Mouse (Mus musculus) cerebellum, adult 9-11 months (tissue): ENCODE measurements at regions not wholly inside any gene's neighbourhood (a gene's known extent, or its start where the extent isn't known, plus 50 kb on each side); places are given as distances from the start of the nearest gene placed in this dataset.
A peak's percentile ranks its signal among the peaks of the same experiment; 100 is the strongest.

Experiments used
- DNase-seq: peaks from one replicate; pipeline ENCODE4 v3.0.0; 2022

DNA sequence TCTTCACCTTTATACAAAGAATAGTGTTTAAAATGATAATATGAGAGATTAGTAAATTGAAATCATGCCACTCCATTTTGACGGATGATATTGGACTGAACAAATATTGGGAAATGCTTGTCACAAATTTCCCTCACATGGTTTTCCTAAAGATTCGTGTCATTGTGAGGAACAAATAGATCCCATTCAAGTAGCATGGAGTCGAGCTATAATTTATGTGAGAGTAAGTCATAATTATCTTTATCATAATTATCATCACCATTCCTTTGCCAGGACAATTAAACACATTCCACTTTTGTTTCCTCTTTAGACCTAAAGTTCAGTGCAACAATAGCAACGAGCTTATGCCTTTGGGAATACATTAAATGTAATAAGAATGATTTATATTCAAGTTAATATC is 370.5 kb downstream of the Cdh11 start:
- no peak for DNase-seq

DNA sequence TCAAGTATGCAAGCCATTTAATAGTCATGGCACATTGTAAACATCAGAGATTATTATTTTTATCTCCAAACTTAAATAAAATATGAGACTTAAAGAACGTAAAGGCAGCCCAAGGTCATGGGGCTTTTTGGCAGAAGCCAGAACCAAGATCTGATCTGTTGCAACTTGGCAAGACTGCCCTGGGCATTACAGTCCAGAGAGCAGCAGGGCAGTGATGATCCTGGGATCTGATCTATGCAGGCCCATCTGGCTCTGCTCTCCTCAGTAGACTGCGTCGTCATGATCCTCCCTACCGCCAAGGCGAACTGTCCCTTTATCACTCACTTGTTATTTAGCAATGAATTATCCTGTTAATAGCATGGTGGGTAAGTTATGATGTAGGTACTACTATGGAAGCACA is 372.0 kb downstream of the Cdh11 start:
- DNase-seq: peak; percentile 8

GRCm38 (mm10) chr8:102387591-102387990 is 397.9 kb downstream of the Cdh11 start:
- no peak for DNase-seq

DNA sequence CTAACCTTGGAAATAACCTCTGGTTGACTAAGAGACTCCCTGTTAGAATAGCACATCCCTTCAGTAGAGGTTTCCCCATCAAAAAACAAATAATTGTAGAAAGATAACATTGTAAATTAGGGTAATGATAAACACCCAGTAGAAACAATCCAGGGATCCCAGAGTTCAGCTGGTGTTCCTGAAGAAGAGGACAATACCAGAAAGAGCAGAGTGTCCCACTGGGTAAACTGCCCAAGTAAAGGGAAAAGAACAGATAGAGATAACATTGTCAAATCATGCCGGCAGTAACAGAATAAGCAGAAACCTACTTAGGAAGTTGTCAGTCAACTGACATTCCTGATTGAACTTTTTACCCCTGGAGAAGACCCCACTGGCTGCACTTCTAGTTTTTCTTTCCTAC is 440.1 kb downstream of the Cdh11 start:
- DNase-seq: no peak

GRCm38 (mm10) chr8:102332511-102332910 is 452.9 kb downstream of the Cdh11 start:
- DNase-seq: no peak

DNA sequence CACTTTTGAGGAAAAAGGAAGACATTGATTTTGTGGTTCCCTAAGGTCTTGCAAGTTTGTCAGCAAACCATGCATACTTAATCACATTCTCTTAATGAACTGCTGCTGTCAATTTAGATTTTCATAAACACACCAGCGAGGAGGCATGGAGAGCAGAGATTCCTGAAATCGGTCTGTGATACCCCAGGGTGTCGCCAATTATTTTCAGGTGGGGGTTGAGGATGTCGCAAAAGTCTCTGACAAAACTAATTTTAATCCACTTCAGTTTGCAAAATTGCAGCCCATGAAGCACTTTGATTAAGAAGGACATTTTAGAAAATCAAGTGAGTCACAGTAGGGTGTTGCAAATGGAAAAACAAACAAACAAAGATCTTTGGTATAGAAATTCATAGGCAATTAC is 454.3 kb downstream of the Cdh11 start:
- DNase-seq: no peak

- no peak for DNase-seq
Measured at GRCm38 (mm10) chr8:102329955-102330354, 455.5 kb downstream of the Cdh11 start.
